Mouse (Mus musculus): ENCODE results near the gene Cdkal1.

DNA sequence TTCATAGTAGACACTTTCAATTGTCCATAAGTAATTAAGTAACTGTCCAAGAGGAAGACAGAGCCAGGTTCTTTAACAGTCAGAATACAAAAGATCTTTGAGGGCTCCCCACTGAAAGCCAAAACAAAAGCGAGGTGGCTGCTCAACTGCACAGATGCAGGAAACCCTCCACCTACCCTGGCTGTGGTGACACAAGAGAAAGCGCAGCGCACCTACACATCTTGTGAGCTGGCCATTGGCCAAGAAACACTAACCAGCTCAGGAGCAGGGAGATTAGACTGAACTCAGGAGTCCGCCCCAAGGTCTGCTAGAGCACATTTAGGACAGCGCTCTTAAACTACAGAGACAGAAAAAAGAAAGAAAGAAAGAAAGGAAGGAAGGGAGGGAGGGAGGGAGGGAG lies 226.9 kb downstream of the Cdkal1 start:
- TF ChIP-seq POLR2A (IDR thresholded peaks at IDR 0.05; ENCODE audit: low read depth, low read length): no peak
- TF ChIP-seq CTCF (IDR thresholded peaks at IDR 0.05; ENCODE audit: extremely low read depth, insufficient read depth, insufficient read length, insufficient replicate concordance): no peak
